Mouse (Mus musculus) cerebellum, adult 11-12 months (tissue): Measurements from ENCODE around the gene Haao.

Source experiments
- DNase-seq: peaks from one replicate; pipeline ENCODE4 v3.0.0; 2022

Haao gene

GRCm38 (mm10) chr17:83847815-83848214 is at the start of gene Haao:
Haao (minus strand) TSS chr17:83847963.
- no peak for DNase-seq

GRCm38 (mm10) chr17:83897361-83897799 is 49.6 kb upstream of the Haao start:
- no peak for DNase-seq

- DNase-seq, result no peak
These were observed 49.0 kb upstream of the Haao start for GRCm38 (mm10) chr17:83896723-83897122.

- DNase-seq, result no peak
These were observed 47.6 kb upstream of the Haao start for GRCm38 (mm10) chr17:83895321-83895770.

- no peak for DNase-seq
These were observed 45.4 kb upstream of the Haao start for GRCm38 (mm10) chr17:83893134-83893533.

GRCm38 (mm10) chr17:83891864-83892263 is 44.1 kb upstream of the Haao start:
- DNase-seq, result no peak

GRCm38 (mm10) chr17:83890373-83890696 is 42.6 kb upstream of the Haao start:
- no peak for DNase-seq

GRCm38 (mm10) chr17:83889691-83890372 is 42.1 kb upstream of the Haao start:
- peak; percentile 46 for DNase-seq

- DNase-seq, result no peak
These were observed 41.5 kb upstream of the Haao start for GRCm38 (mm10) chr17:83889329-83889690.

- no peak for DNase-seq
These were observed 39.5 kb upstream of the Haao start for GRCm38 (mm10) chr17:83887241-83887640.

- DNase-seq, result no peak
These were observed 38.6 kb upstream of the Haao start for GRCm38 (mm10) chr17:83886395-83886794.

GRCm38 (mm10) chr17:83885750-83886149 is 38.0 kb upstream of the Haao start:
- no peak for DNase-seq

GRCm38 (mm10) chr17:83885021-83885582 is 37.3 kb upstream of the Haao start:
- no peak for DNase-seq

- DNase-seq, result no peak
These were observed 35.0 kb upstream of the Haao start for GRCm38 (mm10) chr17:83882788-83883187.

GRCm38 (mm10) chr17:83881071-83881470 is 33.3 kb upstream of the Haao start:
- no peak for DNase-seq

- no peak for DNase-seq
These were observed 32.5 kb upstream of the Haao start for GRCm38 (mm10) chr17:83880174-83880710.

GRCm38 (mm10) chr17:83879631-83880030 is 31.9 kb upstream of the Haao start:
- no peak for DNase-seq

GRCm38 (mm10) chr17:83874610-83875009 is 26.8 kb upstream of the Haao start:
- no peak for DNase-seq

- no peak for DNase-seq
These were observed 25.8 kb upstream of the Haao start for GRCm38 (mm10) chr17:83873363-83874141.

- DNase-seq, result peak; percentile 74
These were observed 25.1 kb upstream of the Haao start for GRCm38 (mm10) chr17:83872806-83873348.

GRCm38 (mm10) chr17:83871354-83871753 is 23.6 kb upstream of the Haao start:
- DNase-seq, result no peak

- DNase-seq, result no peak
These were observed 22.6 kb upstream of the Haao start for GRCm38 (mm10) chr17:83870385-83870784.

GRCm38 (mm10) chr17:83866582-83866981 is 18.8 kb upstream of the Haao start:
- no peak for DNase-seq

GRCm38 (mm10) chr17:83865366-83865765 is 17.6 kb upstream of the Haao start:
- no peak for DNase-seq
